Mouse (Mus musculus): ENCODE data around the gene Eef2kmt. TPM values are rescaled to one million over a fixed set of nuclear protein-coding genes. Genes with fewer than 3 reads are reported as not detected.
"Not testable (repeated sequence)": the region's sequence is repeated elsewhere in the genome, so short reads cannot be mapped to it uniquely, and the experiment has no call there.

Eef2kmt gene
- total RNA-seq, 2 experiments from 2014 or later, result 2.9 to 3.6 TPM

DNA sequence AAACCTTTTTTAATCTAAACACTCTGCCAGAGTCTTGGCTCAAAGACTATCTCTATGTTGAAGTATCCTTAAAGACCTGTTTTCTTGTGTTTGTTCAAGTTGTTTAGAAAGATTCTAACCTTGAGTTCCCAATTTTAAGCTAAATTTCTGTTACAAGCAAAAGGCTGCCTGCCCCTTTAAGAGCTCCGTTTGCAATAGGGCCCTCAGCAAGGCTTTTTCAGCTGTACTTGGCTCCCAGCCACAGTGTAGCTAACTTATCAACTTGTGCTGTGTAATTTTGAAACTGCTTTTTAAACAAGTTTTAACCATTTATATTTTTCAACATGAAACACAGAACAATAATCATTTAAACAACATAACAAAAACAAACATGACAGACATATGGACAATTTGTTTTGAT is 29.2 kb downstream of the Eef2kmt start:
- DNase-seq; intact Hi-C loops (cut with DNase I): not testable (repeated sequence)

DNA sequence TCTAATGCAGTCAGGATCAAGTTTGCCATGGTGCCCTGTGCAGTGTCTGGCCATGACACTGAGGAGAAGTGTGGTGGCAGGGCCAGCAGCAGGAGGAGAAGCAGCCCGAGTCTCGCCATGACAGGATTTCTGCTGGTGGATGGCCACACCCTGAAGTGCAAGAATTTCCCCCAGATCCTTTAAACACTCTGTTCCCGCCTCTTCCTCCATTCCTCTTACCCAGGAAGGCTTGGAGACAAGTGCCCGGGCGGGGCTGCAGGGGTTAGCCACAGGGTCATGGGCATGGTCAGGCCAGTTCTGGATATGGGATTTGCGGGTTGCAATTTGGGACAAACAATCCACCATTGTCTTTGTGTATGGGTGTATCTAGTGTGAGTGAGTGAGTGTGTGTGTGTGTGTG is 33.6 kb downstream of the Eef2kmt start, which contains the start of gene AU021092:
TSS of gene AU021092 (minus strand) at position 160 of the 400 bp plus-strand sequence.
- intact Hi-C loops (cut with DNase I), result no loop called here
- no peak for DNase-seq

DNA sequence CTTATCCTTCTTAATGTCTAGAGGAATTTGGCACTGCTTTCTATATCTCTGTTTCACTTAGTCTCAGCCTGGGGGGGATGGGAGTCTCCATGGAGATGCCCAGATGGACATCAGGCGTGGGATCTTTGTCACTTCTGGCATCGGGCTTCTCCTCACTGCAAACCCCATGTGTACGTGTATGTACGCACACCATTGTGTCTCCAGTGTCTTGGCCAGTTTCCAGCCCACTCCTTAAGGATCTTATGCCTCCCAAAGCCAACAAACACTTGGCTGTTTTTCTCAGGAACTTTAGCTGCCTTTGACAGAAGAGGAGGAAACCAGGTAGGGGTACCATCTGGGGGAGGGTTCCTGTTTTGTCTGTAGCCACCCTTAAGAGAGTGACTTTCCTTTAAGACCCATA is 34.4 kb downstream of the Eef2kmt start:
- intact Hi-C loops (cut with DNase I), result no loop called here
- no peak for DNase-seq

DNA sequence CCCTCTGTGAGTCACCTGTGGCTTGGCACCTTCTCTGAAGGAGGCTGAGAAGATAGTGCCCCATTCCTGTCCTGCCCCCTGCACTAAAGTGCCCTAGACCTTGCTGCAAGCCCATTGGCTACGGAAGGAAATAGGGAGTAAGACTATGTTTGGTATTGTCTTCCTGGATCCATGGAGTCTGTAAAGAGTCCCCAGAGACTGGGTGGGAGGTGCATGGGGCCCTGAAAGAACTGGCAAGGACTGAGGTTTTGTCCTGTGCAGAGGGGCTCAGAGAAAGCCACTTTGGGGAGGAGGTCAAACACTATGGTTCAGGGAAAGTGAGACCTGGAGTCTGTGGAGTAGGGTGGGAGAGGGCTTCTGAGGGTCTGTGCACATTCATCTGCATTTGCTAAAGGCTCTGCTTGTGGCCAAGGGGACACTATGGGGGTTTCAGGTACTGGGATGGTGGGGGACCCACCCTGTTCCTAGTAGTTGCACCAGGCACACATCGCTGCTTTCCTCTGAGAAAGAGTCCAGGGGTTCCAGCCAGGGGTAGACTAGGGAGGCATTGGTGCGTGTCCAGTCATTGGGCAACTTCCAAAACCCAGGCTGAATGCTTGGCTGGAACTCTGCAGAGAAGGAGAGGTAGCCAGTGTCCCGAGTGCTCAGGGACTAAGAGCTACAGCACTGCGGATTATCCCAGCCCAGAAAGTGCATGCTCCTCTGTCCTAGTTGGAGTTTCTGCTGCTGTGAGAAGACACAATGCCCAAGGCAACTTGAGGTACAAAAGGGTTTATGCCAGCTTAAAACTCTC is 38.2 kb downstream of the Eef2kmt start:
- intact Hi-C loops (cut with DNase I), result no loop called here
- DNase-seq, result no peak

DNA sequence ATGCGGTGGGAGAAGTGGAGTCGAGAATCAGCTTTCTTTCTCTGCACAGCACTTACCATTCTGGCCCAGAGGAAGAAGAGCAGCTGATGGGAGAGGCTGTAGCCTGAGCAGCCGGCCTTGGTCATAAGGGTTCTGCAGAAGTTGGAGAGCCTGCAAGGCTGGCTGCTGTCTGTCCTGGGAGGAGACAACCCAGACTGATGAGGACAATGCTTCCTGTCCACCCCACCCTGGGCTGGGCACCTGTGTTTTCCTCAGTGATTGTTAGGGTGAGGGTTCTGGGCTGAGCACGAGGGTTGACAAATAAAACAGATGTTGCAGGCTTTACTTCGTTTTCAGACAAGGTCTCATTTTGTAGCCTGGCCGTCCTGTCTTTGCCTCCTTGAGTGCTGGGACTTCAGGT is 39.1 kb downstream of the Eef2kmt start:
- intact Hi-C loops (cut with DNase I), result no loop called here
- no peak for DNase-seq

DNA sequence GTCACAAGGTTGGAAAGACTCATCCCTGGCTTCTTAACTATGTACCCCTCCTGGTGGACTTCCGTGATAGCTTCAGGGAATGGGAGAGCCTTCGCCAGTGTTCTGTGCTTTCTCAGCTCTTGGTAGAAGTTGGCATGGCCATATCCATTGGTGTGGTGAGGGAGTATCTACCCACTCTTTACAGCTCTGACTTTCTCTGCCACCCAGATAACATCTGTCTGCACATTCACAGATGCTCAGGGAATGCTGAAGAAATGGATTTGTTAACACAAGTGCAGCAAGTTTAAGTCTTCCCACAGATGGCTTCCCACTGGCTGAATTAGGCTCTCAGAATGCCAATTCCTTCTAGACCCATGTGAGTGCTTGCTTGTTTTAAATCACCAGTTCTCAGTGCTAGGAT is 41.7 kb downstream of the Eef2kmt start:
- DNase-seq, result no peak
- intact Hi-C loops (cut with DNase I), result no loop called here

DNA sequence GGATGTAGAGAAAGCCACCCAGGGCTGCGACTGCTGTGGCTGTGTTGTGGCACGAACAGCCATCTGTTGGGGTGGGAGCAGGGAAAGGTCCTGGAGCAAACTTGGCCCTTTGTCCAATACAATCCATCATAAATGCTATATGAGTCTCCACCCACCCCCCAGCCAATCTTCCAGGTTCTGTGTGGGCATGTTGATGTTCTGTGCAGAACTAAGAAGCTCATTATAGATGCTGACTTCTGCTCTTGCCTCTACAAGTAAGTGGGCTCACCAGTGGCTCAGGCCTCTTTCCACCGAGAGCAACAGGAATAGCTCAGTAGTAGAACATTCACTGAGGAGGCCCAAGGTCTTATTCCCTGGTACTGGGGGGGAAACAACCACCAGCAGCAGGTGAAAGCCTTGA is 43.6 kb downstream of the Eef2kmt start:
- DNase-seq, result no peak
- intact Hi-C loops (cut with DNase I), result no loop called here

GRCm38 (mm10) chr16:5210365-5210764 is 45.4 kb downstream of the Eef2kmt start:
- intact Hi-C loops (cut with DNase I), result no loop called here

GRCm38 (mm10) chr16:5206051-5206450 is 49.7 kb downstream of the Eef2kmt start:
- no peak for DNase-seq
- intact Hi-C loops (cut with DNase I), result no loop called here

More at GRCm38 (mm10) chr16:5210365-5210764, 45.4 kb downstream of the Eef2kmt start:
- no peak for DNase-seq

- no peak for DNase-seq
- intact Hi-C loops (cut with DNase I), result no loop called here
Observed at GRCm38 (mm10) chr16:5205431-5205970, 50.3 kb downstream of the Eef2kmt start.

GRCm38 (mm10) chr16:5203668-5204433 is 51.9 kb downstream of the Eef2kmt start, which contains the start of gene Nagpa:
Gene Nagpa, minus strand, starts transcription at chr16:5204012.
- intact Hi-C loops (cut with DNase I), result no loop called here
- DNase-seq, result peak; percentile 86

DNA sequence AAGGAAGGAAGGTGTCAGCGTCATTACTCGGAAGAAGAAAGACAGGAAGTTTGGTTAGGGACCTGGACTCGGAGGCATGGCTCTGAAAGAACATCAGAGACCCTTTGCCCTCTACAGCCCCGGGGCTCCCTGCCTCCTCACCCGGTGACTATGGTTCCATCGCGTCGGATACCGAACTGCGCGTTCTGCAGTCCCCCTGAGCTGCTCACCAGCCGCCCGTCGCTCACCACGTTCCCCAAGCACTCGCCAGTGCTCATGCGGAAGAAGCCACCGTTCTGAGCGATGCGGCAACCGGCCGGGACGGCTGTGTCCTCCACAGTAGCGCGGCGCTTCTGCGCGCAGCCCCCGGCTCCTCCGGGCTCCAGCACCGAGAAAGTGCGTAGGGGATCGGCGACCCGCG is 52.6 kb downstream of the Eef2kmt start:
- no peak for DNase-seq
- intact Hi-C loops (cut with DNase I), result no loop called here

- intact Hi-C loops (cut with DNase I), result no loop called here
Observed at GRCm38 (mm10) chr16:5202681-5203080, 53.1 kb downstream of the Eef2kmt start.

DNA sequence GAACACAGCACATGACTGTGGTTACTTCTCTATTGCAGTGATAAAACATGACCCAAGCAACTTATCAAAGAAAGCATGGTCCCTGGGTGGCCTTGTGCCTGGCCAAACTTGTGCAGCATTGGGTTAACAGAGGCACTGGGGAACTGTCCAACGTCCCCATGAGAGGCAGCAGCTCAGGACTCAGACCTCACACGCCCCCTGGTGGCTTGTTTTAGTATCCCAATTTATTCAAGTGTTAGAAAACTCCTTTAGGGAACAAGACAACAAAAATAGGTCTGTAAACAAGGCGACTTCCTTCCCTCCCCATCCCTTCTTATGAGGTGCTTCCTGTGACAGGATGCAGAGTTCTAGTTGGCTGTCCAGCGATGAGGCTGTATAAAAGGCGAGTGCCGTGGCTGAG is 60.7 kb downstream of the Eef2kmt start:
- intact Hi-C loops (cut with DNase I), result no loop called here

More at GRCm38 (mm10) chr16:5202681-5203080, 53.1 kb downstream of the Eef2kmt start:
- peak; percentile 39 for DNase-seq

More for the DNA sequence above, 60.7 kb downstream of the Eef2kmt start:
- DNase-seq, result peak; percentile 69

Small RNA genes lying within 50 kb of the gene (microRNA-seq; reads per million reads assigned to microRNA genes)
- not detected for gene Gm23689
- not detected for gene Gm26095
- gene Mir6364, result not detected

Other genes with a start within 250 kb of the Eef2kmt start
- not detected for gene Smim22, start 248.7 kb downstream of the Eef2kmt start, total RNA-seq (2021)
- gene Rogdi, start 242.4 kb downstream of the Eef2kmt start, total RNA-seq (2021), result 10 to 100 TPM; 79.8 to 89.3 TPM
- 100 to 1,000 TPM; 143 to 146 TPM for gene Glyr1, start 206.1 kb downstream of the Eef2kmt start, total RNA-seq (2021)
- gene Ubn1, start 205.9 kb downstream of the Eef2kmt start, total RNA-seq (2021), result 10 to 100 TPM; 30.4 to 33.1 TPM
- gene Ppl, start 123.6 kb downstream of the Eef2kmt start, total RNA-seq (2021), result under 1 TPM; 0.18 to 0.26 TPM
- gene Sec14l5, start 108.9 kb downstream of the Eef2kmt start, total RNA-seq (2021), result under 1 TPM; 0.10 to 0.18 TPM
- 1 to 10 TPM; 6.8 to 7.5 TPM for gene Nagpa, start 52.0 kb downstream of the Eef2kmt start, total RNA-seq (2021)
- 10 to 100 TPM; 10.2 to 11.3 TPM for gene AU021092, start 33.7 kb downstream of the Eef2kmt start, total RNA-seq (2021)
- gene Alg1, start 22.4 kb downstream of the Eef2kmt start, total RNA-seq (2021), result 10 to 100 TPM; 29.9 to 30.8 TPM

Measured in left cerebral cortex, postnatal 4 days (tissue).